Mouse (Mus musculus): ENCODE data around the gene Olfr1295. TPM values are rescaled to one million over a fixed set of nuclear protein-coding genes. Genes with fewer than 3 reads are reported as not detected.

The Olfr1295 gene
- not detected for total RNA-seq (2022)

GRCm38 (mm10) chr2:111569581-111569980 lies at the start of gene Olfr1295:
Olfr1295 (minus strand) TSS chr2:111569681.
- DNase-seq (ENCODE audit: low spot score): no peak

- no peak for DNase-seq (ENCODE audit: low spot score)
Measured at GRCm38 (mm10) chr2:111540191-111540590, 29.3 kb downstream of the Olfr1295 start, which contains the start of gene Olfr1294. Olfr1294 (minus strand) TSS chr2:111540291.

GRCm38 (mm10) chr2:111524903-111525302 lies 44.6 kb downstream of the Olfr1295 start, which contains the start of gene Olfr1293-ps:
Olfr1293-ps (plus strand) TSS chr2:111525203.
- DNase-seq (ENCODE audit: low spot score): no peak

- DNase-seq (ENCODE audit: low spot score): no peak
Measured at GRCm38 (mm10) chr2:111517451-111517850, 52.0 kb downstream of the Olfr1295 start.

Other genes starting within 250 kb of the Olfr1295 start
- not detected for gene Olfr1281, start 243.2 kb downstream of the Olfr1295 start, total RNA-seq (2022)
- not detected for gene Olfr1282, start 233.6 kb downstream of the Olfr1295 start, total RNA-seq (2022)
- gene Olfr1283, start 202.9 kb downstream of the Olfr1295 start, total RNA-seq (2022): not detected
- not detected for gene Olfr1284, start 194.2 kb downstream of the Olfr1295 start, total RNA-seq (2022)
- not detected for gene Olfr1286, start 146.6 kb downstream of the Olfr1295 start, total RNA-seq (2022)
- gene Olfr1287, start 120.5 kb downstream of the Olfr1295 start, total RNA-seq (2022): not detected
- not detected for gene Olfr1288, start 95.6 kb downstream of the Olfr1295 start, total RNA-seq (2022)
- not detected for gene Olfr1289, start 88.9 kb downstream of the Olfr1295 start, total RNA-seq (2022)
- gene Olfr1290, start 75.9 kb downstream of the Olfr1295 start, total RNA-seq (2022): not detected
- gene Olfr1291-ps1, start 72.5 kb downstream of the Olfr1295 start, total RNA-seq (2022): not detected
- gene Olfr1293-ps, start 44.5 kb downstream of the Olfr1295 start, total RNA-seq (2022): not detected
- not detected for gene Olfr1294, start 29.4 kb downstream of the Olfr1295 start, total RNA-seq (2022)
- not detected for gene Olfr1297, start 56.8 kb upstream of the Olfr1295 start, total RNA-seq (2022)
- not detected for gene Olfr1298, start 79.5 kb upstream of the Olfr1295 start, total RNA-seq (2022)
- gene Olfr1299, start 91.7 kb upstream of the Olfr1295 start, total RNA-seq (2022): not detected
- gene Olfr1301, start 181.3 kb upstream of the Olfr1295 start, total RNA-seq (2022): not detected
- gene Olfr1302, start 207.7 kb upstream of the Olfr1295 start, total RNA-seq (2022): not detected

Measured in heart, adult 8-10 months (tissue).